Mouse (Mus musculus) limb, embryonic 15.5 days (tissue): ENCODE results near the gene Safb2. TPM values are rescaled to one million over a fixed set of nuclear protein-coding genes. Genes with fewer than 3 reads are reported as not detected.

Experiments
- ATAC-seq: fragments of 200-750 bp; cut with Nextera tagmentation; 2 replicates; pipeline ENCODE4 v1.8.0; 2017; ENCODE audit warnings: low read depth, moderate TSS enrichment; ENCODE audit not compliant: insufficient number of reproducible peaks, low FRiP score, low TSS enrichment
- H3K27ac ChIP-seq: fragments of 300-500 bp; sonication (generic); 2 replicates; pipeline ENCODE4 v1.5.1; 2015; ENCODE audit warnings: moderate library complexity, mild to moderate bottlenecking, inconsistent platforms
- H3K27me3 ChIP-seq: fragments of 300-500 bp; sonication (generic); 2 replicates; pipeline ENCODE4 v1.6.1; 2015; ENCODE audit warnings: inconsistent platforms
- H3K36me3 ChIP-seq: fragments of 300-500 bp; sonication (generic); 2 replicates; pipeline ENCODE4 v1.6.1; 2015; ENCODE audit warnings: inconsistent platforms
- H3K4me1 ChIP-seq: fragments of 300-500 bp; sonication (generic); 2 replicates; pipeline ENCODE4 v1.6.1; 2015; ENCODE audit warnings: inconsistent platforms
- H3K4me2 ChIP-seq: fragments of 300-500 bp; sonication (generic); 2 replicates; pipeline ENCODE4 v1.6.1; 2015; ENCODE audit warnings: mild to moderate bottlenecking, inconsistent platforms
- H3K4me3 ChIP-seq: fragments of 300-500 bp; sonication (generic); 2 replicates; pipeline ENCODE4 v1.5.1; 2015; ENCODE audit warnings: mild to moderate bottlenecking, inconsistent platforms
- H3K9ac ChIP-seq: fragments of 300-500 bp; sonication (generic); 2 replicates; pipeline ENCODE4 v1.6.1; 2015; ENCODE audit warnings: inconsistent platforms
- H3K9me3 ChIP-seq: fragments of 300-500 bp; sonication (generic); 2 replicates; pipeline ENCODE4 v1.6.1; 2016; ENCODE audit warnings: inconsistent platforms
- WGBS: fragments of 180-500 bp; shearing (Covaris S2); methylation state at CpG from one replicate; pipeline ENCODE4 v1.1.7; 2015; 5-methylcytosine and 5-hydroxymethylcytosine counted together
- polyA plus RNA-seq: library from polyadenylated mRNA; unstranded; fragments of >200 nt; fragmentation: Nextera tagmentation; extraction: Ambion mirVana; gene quantifications from 2 replicates; pipeline ENCODE4 v1.2.1, GENCODE M21; 2015

Gene Safb2
- polyA plus RNA-seq, 1 experiment from 2014 or later = 74.5 TPM

DNA sequence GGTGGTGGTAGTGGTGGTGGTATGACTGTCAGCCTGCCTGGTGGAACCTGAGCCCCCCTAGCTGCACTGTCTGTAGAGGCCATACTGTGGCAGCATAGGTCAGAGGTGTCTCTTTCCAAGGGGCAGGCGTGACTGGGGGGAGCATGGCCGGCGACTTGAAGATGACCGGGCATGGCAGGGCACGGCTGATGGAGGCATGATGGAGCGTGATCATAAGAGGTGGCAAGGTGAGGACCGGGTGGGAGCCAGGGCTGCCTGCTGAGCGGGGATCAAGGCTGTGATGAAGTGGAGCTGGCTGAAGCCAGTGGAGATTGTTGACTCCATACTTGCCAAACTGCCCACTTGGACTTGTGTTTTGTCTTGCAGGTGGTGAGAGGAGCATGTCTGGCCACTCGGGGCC, 21.0 kb upstream of the Safb2 start:
- Histone ChIP-seq H3K36me3 (peaks cover 75% of the 10 kb centered on the region), H3K27ac (no peak overlapping the region), H3K9me3 (no peaks in the 10 kb centered on the region), H3K27me3 (no peaks in the 10 kb centered on the region), H3K4me2 (no peak overlapping the region), H3K4me3 (no peak overlapping the region), H3K4me1 (peaks cover 21% of the 10 kb centered on the region), H3K9ac (no peak overlapping the region)
- 88% methylated on average over 9 of the region's 9 CpGs for WGBS
- ATAC-seq = no peak

DNA sequence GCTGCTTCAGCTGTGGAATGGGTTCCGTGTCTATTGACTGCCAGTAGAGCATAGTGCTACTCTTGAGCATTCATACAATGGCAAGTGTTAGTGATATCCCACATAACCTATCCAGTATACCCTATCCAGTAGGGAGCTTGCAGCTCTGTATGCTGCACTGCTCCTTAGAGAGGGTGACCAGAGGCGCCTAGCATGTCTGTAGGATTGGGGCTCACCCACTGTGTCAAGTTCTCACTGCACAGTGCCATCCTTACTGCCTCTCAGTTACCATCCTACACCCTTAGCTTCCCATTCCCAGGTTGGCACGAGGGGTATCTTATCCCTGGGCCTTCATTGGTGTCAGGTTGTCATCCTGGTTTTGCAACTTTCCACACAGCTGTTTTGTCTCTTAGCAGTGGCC, 20.0 kb upstream of the Safb2 start:
- H3K9ac ChIP-seq = no peak overlapping the region
- peaks cover 85% of the 10 kb centered on the region for H3K36me3 ChIP-seq
- 85% methylated on average over 3 of the region's 3 CpGs for WGBS
- H3K27ac ChIP-seq = no peak overlapping the region
- no peak for ATAC-seq
- no peaks in the 10 kb centered on the region for H3K9me3 ChIP-seq
- H3K4me1 ChIP-seq = peaks cover 17% of the 10 kb centered on the region
- no peak overlapping the region for H3K4me2 ChIP-seq
- H3K27me3 ChIP-seq = no peaks in the 10 kb centered on the region
- no peak overlapping the region for H3K4me3 ChIP-seq

DNA sequence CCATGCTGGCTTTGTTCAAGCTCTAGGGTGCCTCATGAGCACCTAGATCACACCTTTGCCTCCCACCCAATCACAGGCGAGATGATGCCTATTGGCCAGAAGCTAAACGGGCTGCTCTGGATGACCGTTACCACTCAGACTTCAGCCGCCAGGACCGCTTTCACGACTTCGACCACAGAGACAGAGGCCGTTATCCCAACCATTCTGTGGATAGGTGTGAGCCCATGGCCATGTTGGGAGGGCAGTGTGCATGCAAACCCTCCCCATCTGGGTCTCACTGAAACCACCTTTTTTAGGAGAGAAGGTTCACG, 19.6 kb upstream of the Safb2 start:
- Histone ChIP-seq H3K9me3 (no peaks in the 10 kb centered on the region), H3K36me3 (peaks cover 88% of the 10 kb centered on the region), H3K4me2 (no peak overlapping the region), H3K9ac (no peak overlapping the region), H3K27ac (no peak overlapping the region), H3K4me1 (peaks cover 16% of the 10 kb centered on the region), H3K27me3 (no peaks in the 10 kb centered on the region), H3K4me3 (no peak overlapping the region)
- 85% methylated on average over 9 of the region's 9 CpGs for WGBS
- ATAC-seq = no peak

DNA sequence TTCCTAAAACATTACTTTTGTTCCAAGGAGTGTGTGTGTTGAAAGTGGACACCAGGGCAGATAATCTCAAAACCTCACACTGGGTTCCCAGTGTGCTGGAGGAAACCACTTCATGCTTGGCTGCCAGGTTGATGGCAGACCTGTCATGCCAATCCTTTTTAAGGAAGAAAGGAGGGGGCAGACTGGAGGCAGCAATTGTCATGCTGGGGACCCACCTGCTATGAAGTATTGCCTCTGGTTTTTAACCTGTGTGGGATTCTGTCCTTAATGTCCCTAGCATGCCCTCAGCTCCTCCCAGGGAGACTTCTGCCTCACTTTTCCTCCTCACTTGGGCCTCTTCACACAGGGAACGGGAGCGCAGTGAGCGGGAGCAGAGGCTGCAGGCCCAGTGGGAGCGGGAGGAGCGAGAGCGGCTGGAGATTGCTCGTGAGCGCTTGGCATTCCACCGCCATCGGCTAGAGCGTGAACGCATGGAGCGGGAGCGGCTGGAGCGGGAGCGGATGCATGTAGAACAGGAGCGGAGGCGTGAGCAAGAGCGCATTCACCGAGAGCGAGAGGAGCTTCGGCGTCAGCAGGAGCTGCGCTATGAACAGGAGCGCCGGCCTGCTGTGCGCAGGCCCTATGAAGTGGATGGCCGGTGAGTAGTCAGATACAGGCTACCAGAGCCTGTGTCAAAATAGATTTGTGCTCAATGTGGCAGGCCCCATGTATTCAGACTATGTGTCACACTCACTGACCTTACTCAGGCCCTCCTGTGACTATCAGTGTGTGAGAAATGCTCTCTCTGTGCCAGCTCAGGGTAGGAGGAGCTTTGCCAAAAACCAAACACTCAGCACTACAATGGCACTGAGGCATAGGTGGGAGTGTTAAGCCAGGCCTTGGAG, 19.0 kb upstream of the Safb2 start:
- no peaks in the 10 kb centered on the region for H3K9me3 ChIP-seq
- WGBS = 93% methylated on average over 28 of the region's 28 CpGs
- no peak overlapping the region for H3K4me2 ChIP-seq
- H3K4me3 ChIP-seq = no peak overlapping the region
- ATAC-seq = no peak
- H3K27me3 ChIP-seq = no peaks in the 10 kb centered on the region
- H3K27ac ChIP-seq = no peak overlapping the region
- H3K4me1 ChIP-seq = peaks cover 10% of the 10 kb centered on the region
- no peak overlapping the region for H3K9ac ChIP-seq
- H3K36me3 ChIP-seq = peaks cover 88% of the 10 kb centered on the region

DNA sequence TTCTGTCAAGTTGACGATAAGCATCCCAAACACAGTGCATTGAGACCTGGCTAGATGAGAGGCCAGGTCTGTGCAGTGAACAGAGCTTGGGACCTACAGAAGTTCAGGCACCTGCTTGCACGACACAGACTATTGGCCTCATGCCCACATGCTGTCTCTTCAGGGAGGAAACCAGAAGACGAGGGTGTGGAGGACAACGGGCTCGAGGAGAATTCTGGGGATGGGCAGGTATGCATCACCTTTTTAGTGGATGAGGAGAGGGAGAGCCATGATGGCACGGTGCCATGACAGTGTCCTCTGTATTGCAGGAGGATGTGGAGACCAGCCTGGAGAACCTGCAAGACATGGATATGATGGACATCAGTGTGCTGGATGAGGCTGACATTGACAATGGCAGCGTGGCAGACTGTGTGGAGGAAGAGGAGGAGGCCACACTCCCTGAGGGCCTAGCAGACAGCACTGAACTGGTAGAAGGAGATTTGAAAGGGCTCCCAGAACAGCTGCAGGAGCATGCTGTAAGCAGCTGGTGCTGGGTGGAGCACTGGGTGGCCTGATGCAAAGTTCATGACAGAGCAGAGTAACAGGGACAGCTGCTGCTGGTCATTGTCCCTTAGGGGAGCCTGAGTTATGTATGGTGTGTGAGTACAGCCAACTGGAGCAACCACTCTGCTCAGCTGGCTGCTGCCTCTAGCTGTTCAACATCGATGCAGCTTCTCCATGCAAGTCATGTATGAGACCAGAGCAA, 9.3 kb upstream of the Safb2 start:
- H3K27me3 ChIP-seq = no peaks in the 10 kb centered on the region
- no peak overlapping the region for H3K4me3 ChIP-seq
- H3K9me3 ChIP-seq = no peaks in the 10 kb centered on the region
- peaks cover 92% of the 10 kb centered on the region for H3K36me3 ChIP-seq
- no peak overlapping the region for H3K9ac ChIP-seq
- no peak overlapping the region for H3K27ac ChIP-seq
- peak; percentile 50; the same call in 1 of the 2 replicates for ATAC-seq
- 85% methylated on average over 8 of the region's 8 CpGs for WGBS
- no peak overlapping the region for H3K4me2 ChIP-seq
- H3K4me1 ChIP-seq = 0 out of 2 replicates have a peak, but pooled peaks cover 11% of the 10 kb centered on the region

DNA sequence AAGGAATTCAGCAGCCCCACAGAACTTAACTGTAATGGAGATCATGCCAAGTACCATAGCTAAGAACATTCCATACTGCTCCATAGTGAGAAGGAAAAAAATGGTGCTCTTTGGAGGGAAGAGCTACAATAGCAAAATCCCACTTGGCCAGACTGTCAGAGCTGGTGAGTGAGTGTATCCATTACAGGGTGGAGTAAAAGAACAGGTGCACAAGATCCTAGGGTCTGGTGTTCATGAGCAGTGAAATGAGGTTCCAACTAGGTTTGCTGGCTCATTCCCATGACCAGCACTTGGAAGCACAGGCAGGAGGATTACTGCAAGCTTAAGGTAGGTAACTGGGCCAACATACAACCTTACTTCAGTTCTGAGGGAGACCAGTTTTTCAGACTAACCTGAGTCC, 8.2 kb upstream of the Safb2 start:
- H3K9me3 ChIP-seq = no peaks in the 10 kb centered on the region

DNA sequence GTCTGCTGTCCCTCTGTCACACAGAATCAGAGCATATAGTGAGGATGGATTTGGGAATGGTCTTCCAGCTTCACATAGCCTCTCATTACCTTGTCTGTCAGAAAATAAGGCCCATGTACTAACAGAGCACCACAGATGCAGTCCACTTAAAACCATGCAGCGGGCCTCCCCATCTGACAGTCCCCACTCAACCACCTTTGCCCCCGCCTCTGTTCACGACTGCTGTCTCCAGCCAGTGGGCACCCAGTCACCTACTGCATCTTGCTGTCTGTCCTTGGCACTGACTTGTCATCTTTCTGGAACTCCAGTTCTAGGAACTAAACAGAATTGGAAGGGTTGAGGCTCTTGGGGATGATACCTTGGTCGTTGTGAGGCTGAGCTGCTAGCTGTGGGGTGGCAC, 4.5 kb upstream of the Safb2 start:
- 94% methylated on average over 4 of the region's 4 CpGs for WGBS
- H3K9me3 ChIP-seq = no peaks in the 10 kb centered on the region
- H3K4me2 ChIP-seq = no peak overlapping the region
- H3K36me3 ChIP-seq = peaks cover 73% of the 10 kb centered on the region
- H3K9ac ChIP-seq = no peak overlapping the region
- H3K27ac ChIP-seq = no peak overlapping the region
- no peaks in the 10 kb centered on the region for H3K27me3 ChIP-seq
- peaks cover 32% of the 10 kb centered on the region for H3K4me1 ChIP-seq
- H3K4me3 ChIP-seq = no peak overlapping the region
- no peak for ATAC-seq

More for the DNA sequence above, 8.2 kb upstream of the Safb2 start:
- Histone ChIP-seq H3K27me3 (no peaks in the 10 kb centered on the region), H3K27ac (0 out of 2 replicates have a peak overlapping the region, but pooled peaks have one; percentile 5), H3K9ac (no peak overlapping the region), H3K4me3 (no peak overlapping the region), H3K36me3 (peaks cover 96% of the 10 kb centered on the region), H3K4me2 (no peak overlapping the region), H3K4me1 (peaks cover 14% of the 10 kb centered on the region)
- ATAC-seq = peak; percentile 35; the same call in 1 of the 2 replicates

DNA sequence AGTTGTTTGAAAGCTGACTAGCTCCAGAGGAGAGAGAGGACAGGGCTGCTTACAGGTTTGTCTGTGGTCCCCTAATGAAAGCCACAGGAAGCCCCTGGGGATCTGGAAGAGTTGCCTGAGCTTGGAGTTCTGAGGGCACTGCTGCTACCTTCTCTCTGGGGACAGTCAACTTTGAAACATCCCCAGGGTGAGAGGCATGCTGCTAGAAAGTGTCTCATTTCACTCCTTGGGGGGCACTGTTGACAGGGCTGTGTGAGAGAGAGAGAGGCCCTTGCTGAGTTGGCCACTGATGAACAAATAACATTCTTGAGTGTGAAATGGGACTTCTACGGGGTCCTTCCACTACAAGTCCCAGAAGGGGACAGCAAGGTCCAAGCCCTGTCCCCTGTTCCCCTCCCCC, 3.4 kb upstream of the Safb2 start:
- peaks cover 38% of the 10 kb centered on the region for H3K4me1 ChIP-seq
- no peak for ATAC-seq
- no peak overlapping the region for H3K4me3 ChIP-seq
- no peak overlapping the region for H3K27ac ChIP-seq
- 0 out of 2 replicates have a peak overlapping the region, but pooled peaks have one; percentile 5 for H3K4me2 ChIP-seq
- H3K27me3 ChIP-seq = no peaks in the 10 kb centered on the region
- 78% methylated on average over 1 of the region's 1 CpGs for WGBS
- H3K36me3 ChIP-seq = peaks cover 62% of the 10 kb centered on the region
- no peak overlapping the region for H3K9ac ChIP-seq
- no peaks in the 10 kb centered on the region for H3K9me3 ChIP-seq

DNA sequence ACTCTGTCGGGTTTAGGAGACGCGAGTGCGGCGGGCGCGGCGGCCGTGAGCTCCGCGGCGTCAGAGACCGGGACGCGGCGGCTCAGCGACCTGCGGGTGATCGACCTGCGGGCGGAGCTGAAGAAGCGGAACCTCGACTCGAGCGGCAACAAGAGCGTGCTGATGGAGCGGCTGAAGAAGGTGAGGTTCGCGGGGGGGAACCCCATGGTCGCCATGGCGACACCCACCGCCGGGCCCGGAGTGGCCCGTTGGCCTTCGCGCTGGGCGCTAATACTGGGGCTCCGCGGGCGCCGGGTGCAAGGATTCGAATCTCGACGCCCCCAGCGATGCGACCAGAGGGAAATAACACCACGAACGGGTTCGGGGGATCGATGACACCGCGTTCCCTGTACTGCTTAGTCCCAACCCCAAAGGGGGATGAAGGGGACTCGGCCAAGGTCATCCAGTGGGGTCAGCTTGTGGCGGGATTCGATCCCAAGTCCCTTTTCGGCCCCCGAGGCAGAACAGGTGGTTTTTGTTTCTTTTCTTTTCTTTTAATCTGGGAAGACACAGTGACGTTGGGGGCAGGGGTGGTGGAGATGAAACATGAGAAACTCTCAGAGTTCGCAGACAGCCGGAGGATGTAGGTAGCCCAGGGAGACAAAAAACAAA, 911 bp upstream of the Safb2 start:
- Histone ChIP-seq H3K27me3 (no peaks in the 10 kb centered on the region), H3K9me3 (no peaks in the 10 kb centered on the region), H3K4me3 (peak overlapping the region; percentile 95), H3K9ac (peak overlapping the region; percentile 78), H3K4me1 (peaks cover 48% of the 10 kb centered on the region), H3K27ac (peak overlapping the region; percentile 95), H3K36me3 (peaks cover 66% of the 10 kb centered on the region), H3K4me2 (peak overlapping the region; percentile 63)
- 0 out of 2 replicates have a peak, but pooled peaks have one; percentile 11 for ATAC-seq
- under 1% methylated on average over 61 of the region's 61 CpGs for WGBS

DNA sequence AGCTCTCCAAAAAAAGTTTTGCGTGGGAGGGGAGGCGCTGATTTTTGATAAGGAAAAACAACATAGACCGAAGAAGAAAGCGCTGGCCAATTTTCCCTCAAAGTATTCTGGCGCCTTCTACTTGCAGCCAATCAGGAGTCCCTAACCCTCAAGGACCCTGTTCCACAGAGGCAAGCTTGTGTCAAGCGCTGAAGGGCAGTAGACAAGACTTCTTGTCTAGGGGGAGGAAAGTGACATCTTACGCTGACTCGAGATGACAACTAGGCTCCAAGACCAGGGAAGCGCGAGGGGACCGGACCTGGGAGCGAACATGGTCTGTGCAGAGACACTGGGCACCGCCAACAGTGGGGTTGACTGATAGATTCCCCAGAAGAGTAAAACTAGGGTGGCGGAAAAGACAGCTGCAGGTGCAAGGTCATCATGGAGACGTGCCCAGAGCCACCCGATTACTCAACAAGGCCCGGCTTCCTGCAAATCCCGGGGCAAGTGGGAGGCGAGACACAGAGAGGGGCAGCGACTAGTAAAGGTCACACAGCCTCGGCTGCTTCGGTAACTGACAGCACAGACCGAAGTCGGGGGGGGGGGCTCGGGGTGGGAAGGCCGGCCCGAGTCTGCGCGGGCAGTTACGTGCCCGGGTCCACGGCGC, 651 bp downstream of the Safb2 start:
- H3K36me3 ChIP-seq = peaks cover 57% of the 10 kb centered on the region
- no peaks in the 10 kb centered on the region for H3K9me3 ChIP-seq
- 2% methylated on average over 33 of the region's 33 CpGs for WGBS
- H3K4me2 ChIP-seq = peak overlapping the region; percentile 77
- H3K4me1 ChIP-seq = peaks cover 48% of the 10 kb centered on the region
- no peaks in the 10 kb centered on the region for H3K27me3 ChIP-seq
- peak overlapping the region; percentile 95 for H3K4me3 ChIP-seq
- no peak for ATAC-seq
- peak overlapping the region; percentile 88 for H3K9ac ChIP-seq
- H3K27ac ChIP-seq = peak overlapping the region; percentile 96

DNA sequence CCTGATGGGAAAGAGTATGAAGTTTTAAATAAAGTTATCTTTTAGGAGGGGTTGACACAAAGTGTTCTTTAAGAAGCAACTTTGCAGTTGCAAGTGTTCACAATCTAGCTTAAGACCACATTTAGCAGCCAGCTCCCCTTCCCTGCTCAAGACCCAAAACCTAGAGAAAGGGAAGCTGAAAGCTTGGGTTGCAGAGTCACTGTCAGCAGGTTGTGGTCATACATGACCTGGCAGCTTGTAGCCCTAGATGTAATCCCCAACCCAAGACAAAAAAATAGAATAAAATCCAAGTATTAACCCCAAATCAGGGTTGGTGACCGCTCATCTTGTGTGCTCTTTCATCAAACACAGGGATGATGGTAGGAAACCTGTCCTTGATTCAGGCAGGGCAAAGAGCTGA, 1.3 kb downstream of the Safb2 start:
- H3K27ac ChIP-seq = no peak overlapping the region
- peak overlapping the region; percentile 88 for H3K9ac ChIP-seq
- H3K4me2 ChIP-seq = peak overlapping the region; percentile 77
- 80% methylated on average over 1 of the region's 1 CpGs for WGBS
- H3K27me3 ChIP-seq = no peaks in the 10 kb centered on the region
- peaks cover 57% of the 10 kb centered on the region for H3K36me3 ChIP-seq
- H3K4me3 ChIP-seq = peak overlapping the region; percentile 95
- no peak for ATAC-seq
- peaks cover 48% of the 10 kb centered on the region for H3K4me1 ChIP-seq
- no peaks in the 10 kb centered on the region for H3K9me3 ChIP-seq
